ENCODE assay signal across 8 mouse cellular contexts in genomic region chr10:92164991-92165390, GRCm38 (mm10).
DNase-seq lines count a peak whose midpoint lies in the region; ATAC-seq and TF ChIP-seq lines count a peak whose summit lies in the region.
"Had no signal": no experiment of that assay in that cellular context is flagged by ENCODE, and none has a peak within 500 bp of the region (broad histone marks: within the 10 kb centered on the region; RNA-seq: fewer than 3 reads in every experiment).

No protein-coding gene starts in this region.

- no peaks in the 10 kb centered on the region for H3K4me1 ChIP-seq in lung, embryonic 14.5 days (ENCODE audit: insufficient read depth)
- peaks cover 34% of the 10 kb centered on the region; the same call in 1 of the 2 replicates for H3K4me1 ChIP-seq in forebrain, embryonic 13.5 days
- peaks cover 64% of the 10 kb centered on the region for H3K4me1 ChIP-seq in midbrain, embryonic 10.5 days

- no peaks in the 10 kb centered on the region for H3K9me3 ChIP-seq in lung, embryonic 14.5 days (ENCODE audit: low read depth, low read length)
- no peaks in the 10 kb centered on the region for H3K9me3 ChIP-seq in forebrain, embryonic 13.5 days (replicated peaks)
- H3K9me3 ChIP-seq in midbrain, embryonic 10.5 days (replicated peaks): no peaks in the 10 kb centered on the region

- ATAC-seq in lung, embryonic 14.5 days (ENCODE audit: insufficient read depth): no peak
- ATAC-seq in forebrain, embryonic 13.5 days: peak; percentile 66

- DNase-seq in lung, embryonic 14.5 days: no peak
- no peak for DNase-seq in lung, adult 18-20 months
- peak; percentile 57 for DNase-seq in midbrain, embryonic 10.5 days (ENCODE audit: low spot score)
- no peak for DNase-seq in frontal cortex, postnatal 14 days (ENCODE audit: low spot score in 2 of 2)
- no peak for DNase-seq in gastrocnemius, postnatal 25 days
- no peak for DNase-seq in layer of hippocampus, postnatal 25 days (ENCODE audit: extremely low spot score in 1 of 2, low spot score in 1 of 2)
- DNase-seq: lung, postnatal 4 days had no signal

- H3K27ac ChIP-seq in lung, embryonic 14.5 days (ENCODE audit: low read depth): no peak overlapping the region
- peak overlapping the region; percentile 93 for H3K27ac ChIP-seq in forebrain, embryonic 13.5 days
- peak overlapping the region; percentile 95 for H3K27ac ChIP-seq in midbrain, embryonic 10.5 days (replicated peaks)

- H3K27me3 ChIP-seq in lung, embryonic 14.5 days (ENCODE audit: insufficient read depth, low read length): peaks cover 13% of the 10 kb centered on the region; the same call in 1 of the 2 replicates
- H3K27me3 ChIP-seq in forebrain, embryonic 13.5 days: no peaks in the 10 kb centered on the region
- H3K27me3 ChIP-seq in midbrain, embryonic 10.5 days (ENCODE audit: low read depth, poor library complexity, severe bottlenecking): peaks cover 37% of the 10 kb centered on the region

- WGBS in lung, embryonic 14.5 days: 30% methylated on average over 5 of the region's 5 CpGs
- 4% methylated on average over 5 of the region's 5 CpGs for WGBS in forebrain, embryonic 13.5 days
- 11% methylated on average over 5 of the region's 5 CpGs for WGBS in midbrain, embryonic 10.5 days

- no peaks in the 10 kb centered on the region for H3K36me3 ChIP-seq in lung, embryonic 14.5 days (ENCODE audit: insufficient read depth)
- no peaks in the 10 kb centered on the region for H3K36me3 ChIP-seq in forebrain, embryonic 13.5 days (ENCODE audit: poor library complexity, severe bottlenecking)
- H3K36me3 ChIP-seq in midbrain, embryonic 10.5 days: 0 out of 2 replicates have a peak, but pooled peaks cover 4% of the 10 kb centered on the region

- no peak overlapping the region for H3K9ac ChIP-seq in lung, embryonic 14.5 days
- peak overlapping the region; percentile 84 for H3K9ac ChIP-seq in forebrain, embryonic 13.5 days

- no peak overlapping the region for H3K4me3 ChIP-seq in lung, embryonic 14.5 days (ENCODE audit: low read depth, low read length)
- peak overlapping the region; percentile 58 for H3K4me3 ChIP-seq in forebrain, embryonic 13.5 days
- peak overlapping the region; percentile 65 for H3K4me3 ChIP-seq in midbrain, embryonic 10.5 days

- H3K4me2 ChIP-seq in lung, embryonic 14.5 days: peak overlapping the region; percentile 18; the same call in 1 of the 2 replicates
- H3K4me2 ChIP-seq in forebrain, embryonic 13.5 days: peak overlapping the region; percentile 81

- TF ChIP-seq CTCF in lung, embryonic 14.5 days (IDR thresholded peaks at IDR 0.05; ENCODE audit: low read depth): no peak
